Mouse (Mus musculus) neutrophil, adult 83 days (primary cell): ENCODE data around the gene Ifrd1. TPM values are rescaled to one million over a fixed set of nuclear protein-coding genes. Genes with fewer than 3 reads are reported as not detected.

ENCODE experiments used
- total RNA-seq, 2 experiments: library from RNA; stranded (reverse); gene quantifications; one replicate each; pipeline ENCODE4 v1.2.4; 2023

The Ifrd1 gene
- 100 to 1,000 TPM; 229 to 236 TPM for total RNA-seq

DNA sequence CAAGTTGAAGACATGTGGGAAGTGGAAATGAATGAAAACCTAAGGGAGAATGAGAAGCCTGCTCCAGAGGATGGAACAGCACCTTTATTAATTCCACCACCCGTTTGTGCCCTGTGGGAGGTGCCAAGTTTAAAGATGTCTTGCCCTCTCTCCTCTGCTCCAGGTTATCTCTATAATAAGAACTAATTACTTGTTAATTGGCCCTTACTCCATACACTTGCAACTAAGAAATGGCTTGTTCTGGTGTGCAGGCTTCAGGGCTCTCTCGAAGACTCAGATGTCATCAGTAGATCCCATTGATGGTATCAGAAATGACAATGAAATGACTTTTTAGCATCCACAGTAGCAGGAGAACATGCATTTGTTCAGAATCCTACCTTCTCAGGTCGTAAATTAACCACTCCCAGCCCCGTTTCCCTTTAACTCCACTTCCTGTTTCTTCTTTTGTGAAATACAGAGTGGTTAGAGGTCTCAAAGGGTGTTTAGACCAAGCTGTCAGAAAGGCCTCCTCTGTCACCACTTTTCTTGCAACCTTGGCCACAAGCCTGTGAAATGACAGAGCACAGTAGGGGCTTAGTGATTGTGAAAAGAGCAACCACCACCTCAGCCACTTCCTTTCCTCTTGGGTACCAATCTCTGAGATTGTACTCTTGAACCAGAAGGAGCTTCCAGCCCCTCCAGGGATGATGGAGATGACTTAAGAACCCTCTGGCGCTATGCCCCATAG, at the start of gene Ifrd1:
TSS of gene Ifrd1 (minus strand) at position 51 of the 727 bp plus-strand sequence.

DNA sequence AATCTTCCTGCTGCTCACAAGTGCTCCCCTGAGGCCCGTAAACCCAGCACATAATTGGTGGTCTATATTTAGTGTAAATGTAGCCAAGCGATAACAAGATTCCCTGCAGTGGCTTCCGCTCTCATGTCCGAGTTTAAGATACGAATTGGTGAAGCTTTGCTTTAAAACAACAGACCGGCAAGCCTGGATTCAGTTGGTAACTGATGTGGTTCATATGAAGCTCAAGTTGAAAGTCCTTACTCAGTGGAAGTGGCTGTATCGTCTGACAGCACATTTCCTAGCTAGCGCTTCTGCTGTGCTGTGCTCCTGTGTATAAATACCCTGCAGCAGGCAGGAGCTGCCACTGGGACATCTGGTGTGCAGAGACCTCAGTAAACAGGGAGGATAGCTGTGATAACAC, 49.0 kb downstream of the Ifrd1 start, which contains the start of gene Lsmem1:
TSS of gene Lsmem1 (minus strand) at position 189 of the 400 bp plus-strand sequence.

Other genes starting within 250 kb of the Ifrd1 start
- 10 to 100 TPM; 13.4 to 17.8 TPM for gene Arl4a, start 210.5 kb downstream of the Ifrd1 start, total RNA-seq
- gene Scin, start 114.3 kb downstream of the Ifrd1 start, total RNA-seq, result under 1 TPM in 1 of 2 experiments, not detected in 1; 0.18 TPM
- gene Lsmem1, start 49.0 kb downstream of the Ifrd1 start, total RNA-seq, result 1 to 10 TPM; 1.2 to 2.0 TPM
- gene Zfp277, start 197.4 kb upstream of the Ifrd1 start, total RNA-seq, result 10 to 100 TPM; 10.8 to 11.5 TPM
- gene Dock4, start 197.4 kb upstream of the Ifrd1 start, total RNA-seq, result 1 to 10 TPM; 5.7 to 7.2 TPM